Mouse (Mus musculus): Measurements from ENCODE around the gene Clstn1.

Gene Clstn1

DNA sequence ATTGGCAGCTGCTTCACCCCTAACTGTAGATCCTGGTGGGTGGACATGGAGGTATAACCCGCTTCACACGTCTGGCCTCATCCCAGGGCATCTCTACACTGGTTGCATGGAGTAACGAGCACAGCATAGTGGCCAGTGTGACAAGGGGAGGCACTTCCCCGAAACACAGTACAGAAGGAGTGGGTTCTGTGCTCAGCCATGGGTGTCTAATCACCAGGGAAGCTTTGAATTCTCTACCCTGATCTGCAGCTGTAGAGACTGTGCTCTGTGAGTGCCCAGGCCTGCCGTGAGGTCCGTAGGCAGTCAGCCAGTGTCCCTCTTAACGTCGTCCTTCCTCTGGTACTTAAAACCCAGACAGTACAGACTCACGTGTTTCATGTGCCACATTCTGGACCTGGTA is 54.6 kb downstream of the Clstn1 start:
- no peak for DNase-seq

DNA sequence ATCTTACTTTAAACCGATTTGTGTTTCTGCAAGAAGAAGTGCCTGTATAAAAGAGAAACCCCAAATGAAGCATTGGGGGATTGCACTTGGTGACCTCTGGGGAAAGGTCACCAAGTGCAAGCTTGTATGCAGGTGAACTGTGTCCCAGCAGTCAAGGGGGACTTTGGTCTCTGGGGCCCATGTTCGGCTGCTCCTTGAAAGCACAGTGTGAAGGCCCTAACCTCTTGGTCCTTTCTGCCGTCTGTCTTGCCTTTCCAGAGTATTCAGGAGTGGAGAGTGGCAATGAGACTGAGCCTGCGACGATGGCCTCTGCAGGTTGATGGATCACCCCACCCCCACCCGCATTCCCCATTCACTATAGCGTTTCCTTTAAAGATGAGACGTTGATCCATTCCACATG is 55.1 kb downstream of the Clstn1 start:
- DNase-seq = no peak

- no peak for DNase-seq
Measured at GRCm38 (mm10) chr4:149641956-149642355, 55.7 kb downstream of the Clstn1 start.

DNA sequence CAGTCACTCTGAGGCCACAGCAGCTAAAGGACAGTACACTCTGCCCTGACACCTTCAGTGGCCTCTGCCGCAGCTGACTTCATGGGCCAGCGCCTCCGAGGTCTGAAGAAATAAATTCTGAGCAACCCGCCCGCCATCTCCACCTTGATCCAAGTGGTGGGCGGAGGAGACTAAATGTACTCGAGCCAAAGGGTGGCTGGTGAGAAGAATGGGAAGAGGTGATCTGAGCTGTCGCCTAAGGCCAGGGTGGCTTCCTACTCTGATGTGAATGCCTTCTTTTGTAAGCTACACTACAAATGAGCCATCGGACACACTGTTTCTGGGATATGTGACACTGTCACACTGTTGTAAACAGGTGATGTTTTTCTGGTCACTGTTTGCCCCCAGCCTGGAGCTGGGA is 59.5 kb downstream of the Clstn1 start:
- DNase-seq = no peak

- no peak for DNase-seq
Measured at GRCm38 (mm10) chr4:149648031-149648805, 62.0 kb downstream of the Clstn1 start.

DNA sequence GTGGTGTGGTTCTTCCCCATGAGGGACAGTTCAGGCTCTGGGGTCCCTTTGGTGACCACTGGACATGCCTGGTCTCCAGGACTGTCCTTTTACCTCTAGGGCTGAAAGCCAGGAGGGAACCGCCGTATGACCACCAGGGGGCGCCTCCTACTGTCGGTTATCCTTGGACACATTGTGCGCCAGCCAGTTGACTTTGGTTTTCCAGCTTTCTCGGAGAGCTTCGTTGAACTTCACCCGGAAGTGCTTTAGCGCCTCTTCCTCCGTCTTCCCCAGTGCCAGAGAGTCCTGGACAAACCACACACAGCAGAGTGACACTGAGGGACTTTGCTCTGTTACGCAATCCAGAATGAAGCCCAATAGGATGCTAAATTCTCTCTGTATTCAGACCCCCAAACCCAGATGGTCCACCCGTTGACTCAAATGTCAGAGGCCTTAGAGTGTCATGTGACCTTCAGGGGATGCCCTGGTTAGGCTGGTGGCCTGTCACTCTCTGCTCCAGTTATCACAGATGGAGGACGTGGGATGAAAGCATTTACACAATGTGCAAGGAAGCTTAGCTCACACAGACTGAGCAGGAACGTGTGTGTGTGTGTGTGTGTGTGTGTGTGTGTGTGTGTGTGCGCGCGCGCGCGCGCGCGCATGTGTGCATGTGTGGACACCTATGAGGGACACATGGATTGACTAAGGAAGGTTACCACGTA is 64.4 kb downstream of the Clstn1 start:
- peak; percentile 87 for DNase-seq

GRCm38 (mm10) chr4:149654232-149654631 is 68.0 kb downstream of the Clstn1 start:
- DNase-seq = peak; percentile 54

DNA sequence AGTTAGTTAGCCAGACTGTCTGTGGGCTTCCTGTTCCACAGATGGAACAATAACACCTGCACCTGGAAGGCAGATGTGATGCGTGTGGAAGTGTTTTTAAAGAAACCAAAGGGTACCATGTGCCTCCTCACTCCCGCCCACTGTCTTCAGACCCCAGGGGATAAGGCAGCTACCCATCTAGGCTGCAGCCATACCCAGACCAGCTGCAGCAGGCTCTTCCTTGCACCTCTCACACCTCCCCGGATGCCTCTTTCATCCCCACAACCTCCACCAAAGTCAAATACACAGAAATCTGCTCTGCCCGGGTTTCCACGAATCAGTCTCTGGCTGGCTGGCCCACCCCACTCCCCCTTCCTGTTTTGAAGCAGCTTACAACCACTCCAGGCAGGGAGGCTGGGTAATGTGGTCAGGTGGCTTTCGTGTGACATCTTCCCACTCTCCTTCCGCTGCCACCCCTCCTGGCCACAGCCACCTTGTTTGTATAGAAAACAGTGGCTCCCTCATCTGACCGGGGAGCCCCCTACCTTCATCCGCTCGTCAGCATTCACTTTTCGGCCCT is 71.7 kb downstream of the Clstn1 start:
- peak; percentile 27 for DNase-seq

DNA sequence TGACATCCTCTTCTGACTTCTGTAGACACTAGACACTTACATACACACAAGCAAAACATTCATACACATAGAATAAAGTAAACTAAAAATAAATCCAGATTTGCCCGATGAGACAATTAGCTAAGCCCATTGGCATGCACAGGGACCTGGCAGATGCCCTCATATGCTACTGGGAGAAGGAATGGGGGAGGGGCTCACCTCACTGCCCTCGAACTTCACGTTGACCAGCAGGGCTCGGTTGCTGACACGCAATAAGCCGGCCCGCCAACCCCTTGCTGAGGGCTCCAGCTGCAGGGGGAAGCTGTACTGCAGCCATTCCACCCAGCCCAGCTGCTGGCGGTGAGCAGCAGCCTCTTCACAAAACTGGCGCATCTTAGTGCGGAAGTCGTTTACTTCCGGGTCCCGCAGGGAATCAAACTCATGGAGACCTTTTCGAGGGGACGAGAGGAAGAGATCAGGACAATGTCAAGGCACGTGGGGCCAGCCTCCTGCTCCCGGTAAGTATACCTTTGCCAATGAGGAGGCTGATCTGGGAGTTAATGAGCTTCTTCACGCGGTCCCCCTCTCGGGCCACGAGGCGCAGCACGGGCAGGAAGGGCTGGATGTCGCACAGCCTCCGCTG is 73.3 kb downstream of the Clstn1 start:
- peak; percentile 43 for DNase-seq

GRCm38 (mm10) chr4:149660598-149660997 is 74.3 kb downstream of the Clstn1 start:
- no peak for DNase-seq

DNA sequence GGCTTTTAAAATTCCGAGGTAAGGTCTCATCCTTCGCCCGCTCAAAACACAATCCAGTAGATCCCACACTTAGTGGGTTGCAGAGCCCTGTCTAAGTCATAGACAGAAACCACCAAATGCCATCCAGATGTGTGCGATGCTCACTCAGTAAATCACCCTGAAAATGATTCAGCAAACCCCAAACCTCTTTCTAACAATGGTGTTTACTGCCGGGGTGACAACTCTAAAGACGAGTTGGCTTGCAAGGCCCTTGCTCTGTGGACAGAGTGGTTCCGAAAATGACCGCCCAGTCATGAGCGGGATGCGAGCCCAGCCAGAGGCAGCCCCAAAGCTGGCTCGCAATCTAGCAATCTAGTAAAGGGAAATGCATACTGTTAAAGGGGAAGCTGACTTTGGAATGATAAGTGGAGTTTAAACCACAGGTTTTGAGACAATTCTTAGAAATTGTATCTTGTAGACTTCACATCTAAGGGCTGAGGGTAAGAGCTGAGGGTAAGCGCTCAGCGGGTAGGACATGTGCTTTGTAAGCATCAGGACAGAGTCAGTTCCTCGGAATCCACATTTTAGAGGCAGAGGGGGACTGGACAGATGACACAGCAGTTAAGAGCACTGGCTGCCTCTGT is 75.8 kb downstream of the Clstn1 start:
- no peak for DNase-seq

GRCm38 (mm10) chr4:149663849-149664503 is 77.7 kb downstream of the Clstn1 start:
- DNase-seq = no peak

- DNase-seq = no peak
Measured at GRCm38 (mm10) chr4:149665016-149665691, 78.9 kb downstream of the Clstn1 start.

DNA sequence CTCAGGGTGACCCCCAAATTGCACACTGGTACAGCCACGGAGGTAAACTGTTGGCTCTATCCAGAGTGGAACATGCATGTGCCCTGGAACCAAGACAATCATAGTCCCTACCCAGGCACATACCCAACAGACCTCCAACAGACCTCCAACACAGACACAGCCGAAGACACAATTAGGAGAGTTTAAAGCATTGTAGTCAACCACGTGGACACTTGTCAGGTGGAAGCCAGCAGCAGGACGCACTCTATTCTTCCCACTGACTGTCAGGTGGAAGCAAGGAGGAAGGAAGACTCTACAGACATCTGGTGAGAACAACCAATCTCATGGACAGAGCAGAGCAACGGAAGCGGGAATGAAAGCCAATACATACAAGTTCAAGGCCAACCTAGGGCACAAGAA is 79.4 kb downstream of the Clstn1 start:
- DNase-seq = no peak

DNA sequence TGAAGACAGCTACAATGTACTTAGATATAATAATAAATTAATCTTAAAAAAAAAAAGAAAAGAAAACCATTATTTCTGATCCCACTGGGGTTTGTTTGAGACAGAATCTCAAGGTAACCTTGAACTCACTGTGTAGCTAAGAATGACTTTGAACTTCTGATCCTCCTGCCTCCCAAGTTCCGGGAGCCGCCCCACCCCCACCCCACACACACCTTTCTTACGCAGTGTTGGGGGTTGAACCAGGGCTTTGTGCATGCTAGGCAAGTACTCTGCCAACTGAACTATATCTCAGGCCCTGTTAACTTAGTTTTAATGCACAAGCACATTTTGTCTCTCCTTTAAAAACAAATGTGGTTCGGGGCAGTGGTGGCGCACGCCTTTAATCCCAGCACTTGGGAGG is 84.9 kb downstream of the Clstn1 start:
- no peak for DNase-seq

- DNase-seq = no peak
Measured at GRCm38 (mm10) chr4:149672747-149673146, 86.5 kb downstream of the Clstn1 start.

DNA sequence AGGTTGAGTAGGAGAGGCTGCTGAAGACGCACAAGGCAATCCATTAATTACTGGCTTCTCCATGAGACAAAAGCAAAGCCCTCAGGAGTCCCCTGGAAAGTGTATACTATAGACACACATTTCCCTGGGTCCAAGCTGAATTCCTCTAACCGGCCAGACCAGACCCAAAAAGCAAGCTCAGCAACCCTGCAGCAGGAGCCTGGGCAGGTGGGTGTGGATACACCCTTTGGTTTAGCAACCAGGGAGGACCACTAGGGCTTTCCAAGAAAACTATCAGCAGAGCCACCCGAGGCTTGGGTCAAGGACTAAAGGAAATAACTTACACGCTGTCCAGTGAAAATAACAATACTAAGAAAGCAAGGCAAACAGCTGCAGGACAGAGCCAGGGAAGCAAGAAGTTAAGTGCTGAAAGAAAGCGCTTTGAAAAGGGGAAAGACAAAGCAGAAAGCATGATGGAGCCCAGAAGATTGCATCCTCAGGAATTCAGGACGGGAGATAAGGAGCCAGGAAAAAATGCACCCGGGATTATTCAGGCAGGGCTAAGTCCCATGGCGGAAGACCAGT is 88.6 kb downstream of the Clstn1 start:
- DNase-seq = no peak

DNA sequence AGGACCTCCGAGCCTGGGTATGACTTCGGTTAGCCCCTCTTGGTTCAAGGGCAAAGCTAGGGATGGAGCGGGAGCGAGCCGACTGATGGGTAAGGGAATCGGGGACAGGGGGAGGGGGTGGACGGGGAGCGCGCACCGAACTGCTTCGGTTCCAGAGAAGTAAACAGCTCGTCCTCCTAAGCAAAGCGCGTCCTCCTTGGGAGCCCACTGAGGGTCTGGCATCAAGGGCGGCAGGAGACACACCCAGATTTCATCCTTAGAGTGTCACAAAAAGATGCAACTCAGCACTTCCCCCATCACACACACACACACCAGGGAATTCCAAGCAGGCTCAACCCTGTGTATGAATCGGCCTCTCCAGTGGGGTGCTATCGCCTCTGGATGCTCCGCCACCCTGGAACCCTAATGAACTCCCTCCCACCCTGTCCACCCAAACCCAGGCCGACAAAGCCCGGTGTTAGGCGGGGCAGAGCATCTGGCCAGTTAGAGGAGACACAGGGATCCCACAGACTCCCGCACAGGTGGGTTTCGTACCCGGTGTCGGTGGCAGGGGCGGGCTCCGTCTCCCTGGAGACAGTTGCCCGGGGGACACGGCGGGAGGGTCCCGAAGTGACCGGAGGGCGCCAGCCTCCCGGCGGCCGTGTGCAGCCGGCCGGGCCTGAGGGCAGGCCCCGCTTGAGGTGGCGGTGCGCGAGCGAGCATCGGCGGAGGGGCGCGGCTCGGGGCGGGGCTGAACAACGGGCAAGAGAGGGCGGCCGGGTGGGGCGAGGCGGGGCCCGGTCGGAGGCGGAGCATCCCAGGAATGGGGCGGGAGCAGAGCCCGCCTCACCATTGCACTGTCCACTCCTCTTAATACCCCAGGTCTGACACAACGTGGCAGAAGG is 89.4 kb downstream of the Clstn1 start:
- peak; percentile 91 for DNase-seq

- DNase-seq = no peak
Measured at GRCm38 (mm10) chr4:149678006-149678405, 91.7 kb downstream of the Clstn1 start.

- DNase-seq = no peak
Measured at GRCm38 (mm10) chr4:149679056-149679770, 92.9 kb downstream of the Clstn1 start.
